Mouse (Mus musculus) spleen, adult 12 weeks (tissue): Measurements from ENCODE around the gene Foxj1.

Source experiments
- DNase-seq: peaks from one replicate; pipeline ENCODE4 v3.0.0; 2022; ENCODE audit warnings: low spot score

Foxj1 gene

GRCm38 (mm10) chr11:116342069-116342791, 7.0 kb upstream of the Foxj1 start:
- no peak for DNase-seq

- no peak for DNase-seq
These were observed 2.3 kb upstream of the Foxj1 start for GRCm38 (mm10) chr11:116337531-116337930.

GRCm38 (mm10) chr11:116337000-116337399, 1.8 kb upstream of the Foxj1 start:
- no peak for DNase-seq

- DNase-seq: no peak
These were observed 1.2 kb upstream of the Foxj1 start for GRCm38 (mm10) chr11:116336393-116336792.

- DNase-seq: no peak
These were observed 799 bp downstream of the Foxj1 start for GRCm38 (mm10) chr11:116334417-116334782.

- DNase-seq: no peak
These were observed 1.4 kb downstream of the Foxj1 start for GRCm38 (mm10) chr11:116333526-116334416.

- DNase-seq: no peak
These were observed 2.3 kb downstream of the Foxj1 start for GRCm38 (mm10) chr11:116332983-116333270.

- DNase-seq: no peak
These were observed 2.8 kb downstream of the Foxj1 start for GRCm38 (mm10) chr11:116332232-116332982.

- DNase-seq: no peak
These were observed 5.0 kb downstream of the Foxj1 start for GRCm38 (mm10) chr11:116330211-116330518.

GRCm38 (mm10) chr11:116329314-116330210, 5.6 kb downstream of the Foxj1 start:
- DNase-seq: no peak

GRCm38 (mm10) chr11:116326963-116327603, 8.1 kb downstream of the Foxj1 start:
- DNase-seq: no peak

GRCm38 (mm10) chr11:116318719-116319659, 16.2 kb downstream of the Foxj1 start:
- DNase-seq: peak; percentile 78

- no peak for DNase-seq
These were observed 22.8 kb downstream of the Foxj1 start for GRCm38 (mm10) chr11:116312359-116312758.

GRCm38 (mm10) chr11:116311169-116311568, 24.0 kb downstream of the Foxj1 start:
- no peak for DNase-seq

GRCm38 (mm10) chr11:116309601-116310000, 25.6 kb downstream of the Foxj1 start:
- no peak for DNase-seq

GRCm38 (mm10) chr11:116307762-116308531, 27.3 kb downstream of the Foxj1 start:
- no peak for DNase-seq

- no peak for DNase-seq
These were observed 28.0 kb downstream of the Foxj1 start, which contains the start of gene Exoc7 for GRCm38 (mm10) chr11:116307019-116307725. Gene Exoc7, minus strand, starts transcription at chr11:116307233.

- peak; percentile 64 for DNase-seq
These were observed 28.8 kb downstream of the Foxj1 start for GRCm38 (mm10) chr11:116306126-116306982.
